Mouse (Mus musculus): Measurements from ENCODE around the gene Vav1.
"Not testable (repeated sequence)": the region's sequence is repeated elsewhere in the genome, so short reads cannot be mapped to it uniquely, and the experiment has no call there.

Gene Vav1

GRCm38 (mm10) chr17:57253306-57253705 lies 25.6 kb upstream of the Vav1 start:
- no peak for DNase-seq

GRCm38 (mm10) chr17:57255354-57255753 lies 23.5 kb upstream of the Vav1 start:
- DNase-seq, result no peak

- DNase-seq, result no peak
These were observed 21.9 kb upstream of the Vav1 start for GRCm38 (mm10) chr17:57256921-57257485.

- no peak for DNase-seq
These were observed 20.7 kb upstream of the Vav1 start for GRCm38 (mm10) chr17:57258191-57258590.

GRCm38 (mm10) chr17:57259742-57260141 lies 19.2 kb upstream of the Vav1 start:
- DNase-seq, result no peak

- DNase-seq, result no peak
These were observed 18.5 kb upstream of the Vav1 start for GRCm38 (mm10) chr17:57260351-57260750.

GRCm38 (mm10) chr17:57261286-57261685 lies 17.6 kb upstream of the Vav1 start:
- DNase-seq, result no peak

- no peak for DNase-seq
These were observed 17.1 kb upstream of the Vav1 start for GRCm38 (mm10) chr17:57261796-57262195.

GRCm38 (mm10) chr17:57262901-57263550 lies 15.9 kb upstream of the Vav1 start:
- DNase-seq, result no peak

GRCm38 (mm10) chr17:57264164-57264563 lies 14.7 kb upstream of the Vav1 start:
- no peak for DNase-seq

GRCm38 (mm10) chr17:57264972-57265945 lies 13.6 kb upstream of the Vav1 start:
- DNase-seq, result peak; percentile 52

GRCm38 (mm10) chr17:57267556-57268126 lies 11.3 kb upstream of the Vav1 start:
- no peak for DNase-seq

GRCm38 (mm10) chr17:57271301-57271700 lies 7.6 kb upstream of the Vav1 start:
- no peak for DNase-seq

- no peak for DNase-seq
These were observed 5.1 kb upstream of the Vav1 start for GRCm38 (mm10) chr17:57273846-57274245.

GRCm38 (mm10) chr17:57274686-57275085 lies 4.2 kb upstream of the Vav1 start:
- DNase-seq, result peak; percentile 10

GRCm38 (mm10) chr17:57275111-57275996 lies 3.5 kb upstream of the Vav1 start:
- peak; percentile 78 for DNase-seq

GRCm38 (mm10) chr17:57275997-57276351 lies 2.9 kb upstream of the Vav1 start:
- DNase-seq, result peak; percentile 11

- DNase-seq, result peak; percentile 88
These were observed 2.2 kb upstream of the Vav1 start for GRCm38 (mm10) chr17:57276634-57277121.

- DNase-seq, result not testable (repeated sequence)
These were observed 1.2 kb upstream of the Vav1 start for GRCm38 (mm10) chr17:57277598-57278261.

- DNase-seq, result no peak
These were observed 363 bp upstream of the Vav1 start for GRCm38 (mm10) chr17:57278537-57278936.

- DNase-seq, result no peak
These were observed 808 bp downstream of the Vav1 start for GRCm38 (mm10) chr17:57279591-57280224.
